Mouse (Mus musculus): ENCODE results near the gene Hipk3.

DNA sequence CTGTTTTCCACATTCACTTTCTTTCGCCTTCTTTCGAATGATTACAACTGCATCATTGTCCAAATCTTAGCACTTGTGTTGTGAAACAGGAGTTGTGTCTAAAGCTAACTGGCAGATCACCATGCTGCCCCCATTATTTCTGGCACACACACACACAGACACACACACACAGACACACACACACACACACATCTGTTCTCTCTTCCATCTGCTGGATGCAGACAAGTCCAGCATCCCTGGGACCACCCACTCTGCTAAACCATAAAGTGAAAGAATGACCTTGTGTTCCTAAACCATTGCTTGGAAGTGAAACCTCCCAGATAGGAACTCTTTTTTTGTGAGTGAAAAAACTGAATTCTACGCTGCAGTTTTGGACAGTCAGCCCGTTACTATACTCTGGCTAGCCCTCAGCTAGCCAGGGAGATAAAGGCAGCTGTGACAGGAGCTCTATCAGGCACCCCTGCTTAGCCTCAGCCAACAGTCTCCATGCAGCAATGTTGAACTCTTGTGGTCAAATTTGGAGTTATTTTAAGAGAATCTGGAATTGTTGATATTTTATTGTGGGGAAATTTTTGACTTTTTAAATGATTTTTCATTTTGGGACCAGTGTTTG, 101.4 kb downstream of the Hipk3 start:
- TF ChIP-seq EP300 (IDR thresholded peaks at IDR 0.05; ENCODE audit: low read depth) = no peak
- no peak for TF ChIP-seq CTCF (IDR thresholded peaks at IDR 0.05; ENCODE audit: low read depth)

Measured in heart, postnatal 0 days (tissue).